Mouse (Mus musculus) embryo, embryonic 11.5 days (tissue): ENCODE measurements around the gene Foxn2.
A peak's percentile ranks its signal among the peaks of the same experiment; 100 is the strongest.
"Not testable (repeated sequence)": the region's sequence is repeated elsewhere in the genome, so short reads cannot be mapped to it uniquely, and the experiment has no call there.

Source experiments
- DNase-seq: peaks from one replicate; pipeline ENCODE4 v3.0.0-alpha.2; 2012; ENCODE audit warnings: low read depth, low spot score

Gene Foxn2

GRCm38 (mm10) chr17:88440285-88441000 is at the start of gene Foxn2:
Gene Foxn2, plus strand, starts transcription at chr17:88440711.
- peak; percentile 91 for DNase-seq

- DNase-seq: no peak
These were observed 43.0 kb upstream of the Foxn2 start for GRCm38 (mm10) chr17:88397501-88397900.

- no peak for DNase-seq
These were observed 42.4 kb upstream of the Foxn2 start for GRCm38 (mm10) chr17:88398090-88398489.

- DNase-seq: no peak
These were observed 41.7 kb upstream of the Foxn2 start for GRCm38 (mm10) chr17:88398854-88399253.

GRCm38 (mm10) chr17:88400122-88400521 is 40.4 kb upstream of the Foxn2 start:
- DNase-seq: no peak

GRCm38 (mm10) chr17:88400702-88401475 is 39.6 kb upstream of the Foxn2 start:
- DNase-seq: no peak

- DNase-seq: no peak
These were observed 37.2 kb upstream of the Foxn2 start for GRCm38 (mm10) chr17:88403269-88403668.

- DNase-seq: no peak
These were observed 36.0 kb upstream of the Foxn2 start for GRCm38 (mm10) chr17:88404471-88404870.

GRCm38 (mm10) chr17:88405076-88405475 is 35.4 kb upstream of the Foxn2 start:
- no peak for DNase-seq

- DNase-seq: no peak
These were observed 30.8 kb upstream of the Foxn2 start for GRCm38 (mm10) chr17:88409706-88410105.

- no peak for DNase-seq
These were observed 27.2 kb upstream of the Foxn2 start for GRCm38 (mm10) chr17:88413155-88413836.

GRCm38 (mm10) chr17:88420426-88420825 is 20.1 kb upstream of the Foxn2 start:
- DNase-seq: no peak

- no peak for DNase-seq
These were observed 19.3 kb upstream of the Foxn2 start for GRCm38 (mm10) chr17:88421246-88421645.

GRCm38 (mm10) chr17:88430719-88431118 is 9.8 kb upstream of the Foxn2 start:
- no peak for DNase-seq

- no peak for DNase-seq
These were observed 9.0 kb upstream of the Foxn2 start for GRCm38 (mm10) chr17:88431486-88431885.

GRCm38 (mm10) chr17:88431987-88432386 is 8.5 kb upstream of the Foxn2 start:
- no peak for DNase-seq

GRCm38 (mm10) chr17:88435322-88435721 is 5.2 kb upstream of the Foxn2 start:
- no peak for DNase-seq

GRCm38 (mm10) chr17:88436284-88436683 is 4.2 kb upstream of the Foxn2 start:
- no peak for DNase-seq

- not testable (repeated sequence) for DNase-seq
These were observed 3.8 kb upstream of the Foxn2 start for GRCm38 (mm10) chr17:88436749-88437148.

GRCm38 (mm10) chr17:88437391-88437790 is 3.1 kb upstream of the Foxn2 start:
- DNase-seq: no peak

- no peak for DNase-seq
These were observed 918 bp upstream of the Foxn2 start for GRCm38 (mm10) chr17:88439536-88440050.

- peak; percentile 31 for DNase-seq
These were observed 505 bp downstream of the Foxn2 start for GRCm38 (mm10) chr17:88441001-88441431.
